Mouse (Mus musculus): ENCODE measurements around the gene Rap1gap2. TPM values are rescaled to one million over a fixed set of nuclear protein-coding genes. Genes with fewer than 3 reads are reported as not detected.

Rap1gap2 gene
- total RNA-seq, 2 experiments from 2014 or later: 107 to 121 TPM

GRCm38 (mm10) chr11:74421151-74421550, 189.6 kb downstream of the Rap1gap2 start:
- DNase-seq (ENCODE audit: low spot score in 2 of 2): no peak

- no peak for DNase-seq (ENCODE audit: low spot score in 2 of 2)
Measured at GRCm38 (mm10) chr11:74419601-74420000, 191.1 kb downstream of the Rap1gap2 start.

GRCm38 (mm10) chr11:74415736-74416135, 195.0 kb downstream of the Rap1gap2 start:
- DNase-seq (ENCODE audit: low spot score in 2 of 2): no peak

GRCm38 (mm10) chr11:74414112-74414511, 196.6 kb downstream of the Rap1gap2 start:
- no peak for DNase-seq (ENCODE audit: low spot score in 2 of 2)

- DNase-seq (ENCODE audit: low spot score in 2 of 2): no peak
Measured at GRCm38 (mm10) chr11:74413449-74413972, 197.2 kb downstream of the Rap1gap2 start.

GRCm38 (mm10) chr11:74412462-74412861, 198.3 kb downstream of the Rap1gap2 start:
- DNase-seq (ENCODE audit: low spot score in 2 of 2): no peak

GRCm38 (mm10) chr11:74411943-74412342, 198.8 kb downstream of the Rap1gap2 start:
- no peak for DNase-seq (ENCODE audit: low spot score in 2 of 2)

- peak; percentile 64 to 68 for DNase-seq (ENCODE audit: low spot score in 2 of 2)
Measured at GRCm38 (mm10) chr11:74409757-74410174, 200.9 kb downstream of the Rap1gap2 start.

- peak; percentile 28 to 36 for DNase-seq (ENCODE audit: low spot score in 2 of 2)
Measured at GRCm38 (mm10) chr11:74409447-74409754, 201.3 kb downstream of the Rap1gap2 start.

GRCm38 (mm10) chr11:74408587-74409446, 201.9 kb downstream of the Rap1gap2 start:
- DNase-seq (ENCODE audit: low spot score in 2 of 2): peak; percentile 92 to 93

- DNase-seq (ENCODE audit: low spot score in 2 of 2): no peak
Measured at GRCm38 (mm10) chr11:74405201-74405600, 205.5 kb downstream of the Rap1gap2 start.

GRCm38 (mm10) chr11:74404216-74404615, 206.5 kb downstream of the Rap1gap2 start:
- DNase-seq (ENCODE audit: low spot score in 2 of 2): no peak

- DNase-seq (ENCODE audit: low spot score in 2 of 2): peak in 1 of 2 experiments; percentile 43
Measured at GRCm38 (mm10) chr11:74402126-74402525, 208.6 kb downstream of the Rap1gap2 start.

GRCm38 (mm10) chr11:74395583-74395982, 215.1 kb downstream of the Rap1gap2 start:
- no peak for DNase-seq (ENCODE audit: low spot score in 2 of 2)

- DNase-seq (ENCODE audit: low spot score in 2 of 2): peak in 1 of 2 experiments; percentile 51
Measured at GRCm38 (mm10) chr11:74393489-74393888, 217.2 kb downstream of the Rap1gap2 start.

- DNase-seq (ENCODE audit: low spot score in 2 of 2): no peak
Measured at GRCm38 (mm10) chr11:74392903-74393302, 217.8 kb downstream of the Rap1gap2 start.

- DNase-seq (ENCODE audit: low spot score in 2 of 2): no peak
Measured at GRCm38 (mm10) chr11:74391899-74392298, 218.8 kb downstream of the Rap1gap2 start.

GRCm38 (mm10) chr11:74387203-74387602, 223.5 kb downstream of the Rap1gap2 start:
- no peak for DNase-seq (ENCODE audit: low spot score in 2 of 2)

- DNase-seq (ENCODE audit: low spot score in 2 of 2): peak in 1 of 2 experiments; percentile 38
Measured at GRCm38 (mm10) chr11:74385674-74386073, 225.0 kb downstream of the Rap1gap2 start.

GRCm38 (mm10) chr11:74379166-74379873, 231.4 kb downstream of the Rap1gap2 start:
- DNase-seq (ENCODE audit: low spot score in 2 of 2): peak; percentile 2 to 10

- peak; percentile 70 to 83 for DNase-seq (ENCODE audit: low spot score in 2 of 2)
Measured at GRCm38 (mm10) chr11:74376847-74377246, 233.9 kb downstream of the Rap1gap2 start.
